Mouse (Mus musculus) spleen, adult 2 months (tissue): ENCODE results near the gene Hhex. TPM values are rescaled to one million over a fixed set of nuclear protein-coding genes. Genes with fewer than 3 reads are reported as not detected.

ENCODE experiments used
- DNase-seq, 2 experiments: peaks; one replicate each; pipeline versions ENCODE4 v3.0.0 to v3.0.0-alpha.2; 2012 to 2021; ENCODE audit warnings: low spot score in 2 of 2, low read depth in 1 of 2
- H3K27ac ChIP-seq: fragments of 200-500 bp; 2 replicates; pipeline ENCODE4 v1.5.1; 2012; ENCODE audit warnings: low read length, inconsistent platforms; ENCODE audit not compliant: insufficient read depth
- H3K27me3 ChIP-seq: fragments of 200-500 bp; 2 replicates; pipeline ENCODE4 v1.6.1; 2012; ENCODE audit warnings: mild to moderate bottlenecking, moderate library complexity, low read length, inconsistent platforms; ENCODE audit not compliant: control insufficient read depth, insufficient read depth
- H3K36me3 ChIP-seq: fragments of 200-500 bp; 2 replicates; pipeline ENCODE4 v1.6.1; 2012; ENCODE audit warnings: mild to moderate bottlenecking, low read length, inconsistent platforms; ENCODE audit not compliant: control insufficient read depth, insufficient read depth
- H3K4me1 ChIP-seq: fragments of 200-500 bp; 2 replicates; pipeline ENCODE4 v1.6.1; 2011; ENCODE audit warnings: inconsistent platforms; ENCODE audit not compliant: control insufficient read depth, insufficient read depth, insufficient read length
- H3K4me3 ChIP-seq: fragments of 200-500 bp; 2 replicates; pipeline ENCODE4 v1.5.1; 2011; ENCODE audit warnings: mild to moderate bottlenecking, inconsistent platforms; ENCODE audit not compliant: insufficient read depth, insufficient read length; ENCODE audit errors: extremely low read depth
- CTCF ChIP-seq: fragments of 200-500 bp; IDR thresholded peaks from 2 replicates; pipeline ENCODE4 v1.5.1; 2011; ENCODE audit warnings: mild to moderate bottlenecking, inconsistent platforms; ENCODE audit not compliant: insufficient read depth, insufficient read length, insufficient replicate concordance; ENCODE audit errors: extremely low read depth
- POLR2A ChIP-seq: fragments of 200-500 bp; IDR thresholded peaks from 2 replicates; pipeline ENCODE4 v1.6.1; 2011; ENCODE audit warnings: low read depth, low read length, inconsistent platforms
- WGBS: fragments of 180-500 bp; shearing (Covaris S2); methylation state at CpG from one replicate; pipeline ENCODE4 v1.1.7; 2018; 5-methylcytosine and 5-hydroxymethylcytosine counted together
- polyA plus RNA-seq: library from polyadenylated mRNA; depleted of rRNA; stranded (reverse); fragments of >200 nt; gene quantifications from 2 replicates; pipeline ENCODE4 v1.2.3, GENCODE M21; 2012

Gene Hhex
- polyA plus RNA-seq, 1 experiment: 52.9 TPM

DNA sequence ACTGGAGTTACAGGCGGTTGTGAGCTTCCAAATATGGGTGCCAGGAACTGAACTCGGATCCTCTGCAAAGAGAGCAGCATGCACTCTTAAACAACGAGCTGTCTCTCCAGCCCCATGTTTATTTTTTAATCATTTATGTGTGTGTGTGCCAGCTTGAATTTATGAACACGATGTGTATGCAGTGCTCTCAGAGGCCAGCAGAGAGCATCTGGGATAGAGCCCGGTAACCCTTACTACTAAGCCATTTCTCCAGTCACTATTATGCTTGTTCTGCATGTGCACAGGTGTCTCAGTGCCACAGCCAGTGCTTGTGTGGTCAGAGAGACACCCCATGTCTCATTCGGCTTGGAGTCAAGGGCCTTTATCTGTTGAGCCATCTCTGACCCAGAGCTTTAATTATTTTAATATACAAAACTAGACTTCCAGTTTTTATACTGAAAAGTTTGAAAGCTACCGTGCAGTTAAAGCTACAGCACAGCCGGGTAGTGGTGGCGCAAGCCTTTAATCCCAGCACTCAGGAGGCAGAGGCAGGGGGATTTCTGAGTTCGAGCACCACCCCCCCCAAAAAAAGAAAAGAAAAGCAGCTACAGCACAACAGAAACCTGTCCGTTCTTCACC is 3.4 kb upstream of the Hhex start:
- peaks cover 7% of the 10 kb centered on the region for H3K27me3 ChIP-seq
- WGBS: 92% methylated on average over 11 of the region's 11 CpGs
- DNase-seq: no peak
- TF ChIP-seq CTCF: no peak
- no peak for TF ChIP-seq POLR2A
- H3K4me1 ChIP-seq: peaks cover 6% of the 10 kb centered on the region
- no peaks in the 10 kb centered on the region for H3K36me3 ChIP-seq
- H3K27ac ChIP-seq: no peak overlapping the region
- H3K4me3 ChIP-seq: no peak overlapping the region

DNA sequence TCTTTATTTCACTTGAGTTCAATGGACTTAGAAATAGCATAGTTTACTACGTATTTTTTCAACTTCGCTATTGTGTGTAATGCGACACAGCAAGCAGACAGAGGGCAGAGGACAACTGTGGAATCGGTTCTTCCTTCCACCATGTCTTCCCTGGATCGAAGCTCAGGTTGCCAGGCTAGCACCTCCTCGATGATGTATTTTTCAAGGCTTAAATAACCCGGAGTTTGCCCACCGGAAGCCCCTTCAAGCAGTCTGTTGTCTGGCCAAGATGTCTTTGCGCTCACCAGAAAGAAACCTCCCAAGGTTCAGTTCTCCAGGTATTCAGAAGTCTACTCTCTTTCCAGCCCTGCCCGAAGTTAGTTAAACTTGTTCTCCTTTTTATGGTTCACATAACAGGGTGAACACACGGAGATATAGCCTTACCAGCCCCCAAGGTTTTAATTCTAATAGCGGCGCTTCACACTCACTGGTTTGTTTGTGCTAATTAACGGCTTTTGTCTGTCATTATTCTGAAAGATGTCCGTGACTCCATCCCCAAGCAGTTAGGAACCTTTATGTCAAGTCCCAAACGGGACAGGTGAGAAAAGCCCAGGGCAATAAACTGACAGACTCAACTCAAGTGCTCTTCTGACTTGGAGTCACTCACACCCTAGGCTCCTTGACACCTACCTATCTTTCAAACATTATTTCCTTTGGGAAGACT is 1.6 kb upstream of the Hhex start:
- no peak overlapping the region for H3K4me3 ChIP-seq
- TF ChIP-seq POLR2A (no peak), CTCF (no peak)
- H3K27ac ChIP-seq: no peak overlapping the region
- 41% methylated on average over 16 of the region's 16 CpGs for WGBS
- H3K4me1 ChIP-seq: peaks cover 6% of the 10 kb centered on the region
- H3K36me3 ChIP-seq: peaks cover 5% of the 10 kb centered on the region
- no peak for DNase-seq
- H3K27me3 ChIP-seq: peaks cover 7% of the 10 kb centered on the region

DNA sequence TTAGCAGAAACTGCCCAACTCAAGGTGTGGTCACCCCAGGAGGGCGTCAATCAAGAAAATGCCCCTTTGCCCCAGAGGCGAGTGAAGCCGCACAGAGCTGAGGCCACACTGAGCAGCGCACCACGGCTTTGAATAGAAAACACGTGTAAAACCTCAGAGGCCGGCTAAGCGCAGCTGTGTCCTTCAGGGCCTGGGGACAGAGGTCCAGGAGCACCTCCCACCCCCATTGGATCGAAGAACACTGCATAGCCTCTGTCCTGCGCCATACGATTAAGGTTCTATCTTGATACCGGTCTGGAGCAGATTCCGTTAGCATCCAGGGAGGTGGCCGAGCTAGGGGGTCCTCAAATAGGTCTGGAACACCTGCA is 731 bp upstream of the Hhex start:
- 6% methylated on average over 14 of the region's 14 CpGs for WGBS
- H3K4me1 ChIP-seq: peaks cover 6% of the 10 kb centered on the region
- peaks cover 6% of the 10 kb centered on the region for H3K36me3 ChIP-seq
- DNase-seq: no peak
- H3K27me3 ChIP-seq: peaks cover 7% of the 10 kb centered on the region
- H3K4me3 ChIP-seq: peak overlapping the region; percentile 62
- H3K27ac ChIP-seq: peak overlapping the region; percentile 17; the same call in 1 of the 2 replicates
- TF ChIP-seq CTCF: no peak
- no peak for TF ChIP-seq POLR2A

DNA sequence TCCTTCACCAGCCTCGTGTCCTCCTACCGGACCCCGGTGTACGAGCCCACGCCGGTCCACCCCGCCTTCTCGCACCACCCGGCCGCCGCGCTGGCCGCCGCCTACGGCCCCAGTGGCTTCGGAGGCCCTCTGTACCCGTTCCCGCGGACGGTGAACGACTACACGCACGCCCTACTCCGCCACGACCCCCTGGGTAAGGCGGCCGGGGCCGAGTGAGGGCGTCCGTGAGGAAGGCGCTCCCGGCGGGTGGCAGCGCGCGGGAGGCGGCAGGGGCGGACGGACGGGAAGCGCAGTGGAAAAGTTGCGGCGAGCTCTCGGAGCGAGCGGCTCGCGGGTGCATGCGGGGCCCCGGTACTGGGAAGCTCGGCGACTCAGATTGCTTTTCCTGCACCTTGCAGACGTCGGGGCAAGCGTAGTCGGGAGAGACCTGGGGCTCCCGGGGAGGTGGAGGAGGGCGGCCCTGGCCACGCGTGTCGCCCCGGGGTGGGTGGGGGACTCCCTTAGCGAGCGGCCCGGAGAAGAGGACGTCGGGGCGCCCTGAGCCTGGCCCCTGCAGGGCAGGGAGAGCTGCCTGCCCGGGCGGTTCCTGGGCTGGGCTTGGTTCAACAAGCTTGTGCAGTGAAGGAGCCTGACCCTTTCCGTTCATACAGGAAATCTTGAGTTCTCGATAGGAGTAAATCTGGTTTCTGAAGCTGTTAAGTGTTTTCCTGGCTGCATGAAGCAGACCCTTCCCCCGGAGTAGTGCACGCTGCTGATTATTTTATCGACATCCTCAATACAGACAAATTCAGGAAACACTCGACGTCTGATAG is 637 bp downstream of the Hhex start:
- peak in 1 of 2 experiments; percentile 64 for DNase-seq
- Histone ChIP-seq H3K27me3 (peaks cover 7% of the 10 kb centered on the region), H3K4me1 (peaks cover 6% of the 10 kb centered on the region), H3K4me3 (peak overlapping the region; percentile 96), H3K27ac (peak overlapping the region; percentile 97), H3K36me3 (peaks cover 12% of the 10 kb centered on the region)
- under 1% methylated on average over 72 of the region's 77 CpGs for WGBS
- TF ChIP-seq POLR2A (no peak), CTCF (no peak)

DNA sequence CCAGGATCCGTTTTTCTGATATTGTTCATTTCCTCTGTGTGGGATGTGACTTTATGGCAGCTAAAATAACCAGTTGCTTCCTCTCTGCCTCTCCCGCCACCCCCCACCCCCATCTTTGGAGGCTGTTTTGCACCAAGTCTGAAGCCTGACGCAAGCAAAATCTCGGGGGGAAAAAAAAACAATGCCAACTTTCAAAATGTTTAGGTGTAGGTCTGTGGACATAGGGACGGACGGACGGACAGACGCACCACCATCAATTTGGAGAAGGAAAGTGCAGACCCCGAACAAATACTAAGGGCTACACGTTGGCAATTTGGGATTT is 1.2 kb downstream of the Hhex start:
- TF ChIP-seq CTCF: no peak
- no peak for TF ChIP-seq POLR2A
- Histone ChIP-seq H3K27ac (peak overlapping the region; percentile 97), H3K36me3 (peaks cover 16% of the 10 kb centered on the region), H3K4me3 (peak overlapping the region; percentile 96), H3K4me1 (peaks cover 6% of the 10 kb centered on the region), H3K27me3 (peaks cover 7% of the 10 kb centered on the region)
- WGBS: 4% methylated on average over 10 of the region's 10 CpGs
- peak in 1 of 2 experiments; percentile 19 for DNase-seq

DNA sequence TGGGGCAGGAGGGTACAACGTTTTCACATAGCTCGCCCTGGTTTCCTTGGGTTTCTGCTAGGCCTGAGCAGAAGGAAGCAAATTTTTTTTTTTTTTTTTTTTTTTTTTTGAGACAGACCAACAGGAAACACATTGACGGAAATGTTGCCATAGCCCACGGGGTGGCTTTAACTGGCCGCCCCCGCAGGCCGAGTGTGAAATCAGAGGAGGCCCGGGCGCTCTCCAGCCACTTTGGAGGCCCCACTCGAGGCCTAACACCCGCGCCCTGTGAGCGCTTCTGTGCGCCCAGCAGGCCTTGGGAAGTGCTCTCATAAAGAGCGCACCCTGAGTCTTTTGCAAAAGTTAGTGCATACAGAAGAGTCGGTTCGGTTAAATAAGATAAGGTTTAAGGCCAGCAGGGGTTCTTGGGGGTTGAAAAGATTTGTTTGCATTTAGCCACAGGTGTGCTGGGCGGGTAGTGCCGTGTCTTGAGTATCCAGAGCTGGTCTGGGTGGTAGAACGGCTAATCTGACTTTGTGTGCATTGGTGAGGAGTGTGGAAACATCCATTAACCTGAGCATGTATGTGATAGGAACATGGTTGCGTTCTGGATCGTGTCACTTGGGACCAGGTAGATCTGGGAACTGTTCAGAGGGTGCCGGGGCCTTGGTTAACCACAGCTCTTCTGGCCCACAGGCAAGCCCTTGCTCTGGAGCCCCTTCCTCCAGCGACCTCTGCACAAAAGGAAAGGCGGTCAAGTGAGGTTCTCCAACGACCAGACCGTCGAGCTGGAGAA is 2.1 kb downstream of the Hhex start:
- peak overlapping the region; percentile 96; the same call in 1 of the 2 replicates for H3K4me3 ChIP-seq
- H3K36me3 ChIP-seq: peaks cover 21% of the 10 kb centered on the region
- peaks cover 7% of the 10 kb centered on the region for H3K27me3 ChIP-seq
- TF ChIP-seq CTCF: no peak
- peak overlapping the region; percentile 97 for H3K27ac ChIP-seq
- 11% methylated on average over 28 of the region's 28 CpGs for WGBS
- peak; percentile 38 to 65 for DNase-seq
- H3K4me1 ChIP-seq: peaks cover 6% of the 10 kb centered on the region
